Mouse (Mus musculus): ENCODE measurements around the gene Mcoln2. TPM values are rescaled to one million over a fixed set of nuclear protein-coding genes. Genes with fewer than 3 reads are reported as not detected.
A peak's percentile ranks its signal among the peaks of the same experiment; 100 is the strongest.

The Mcoln2 gene
- polyA plus RNA-seq, 1 experiment from 2014 or later, result 0.49 TPM

DNA sequence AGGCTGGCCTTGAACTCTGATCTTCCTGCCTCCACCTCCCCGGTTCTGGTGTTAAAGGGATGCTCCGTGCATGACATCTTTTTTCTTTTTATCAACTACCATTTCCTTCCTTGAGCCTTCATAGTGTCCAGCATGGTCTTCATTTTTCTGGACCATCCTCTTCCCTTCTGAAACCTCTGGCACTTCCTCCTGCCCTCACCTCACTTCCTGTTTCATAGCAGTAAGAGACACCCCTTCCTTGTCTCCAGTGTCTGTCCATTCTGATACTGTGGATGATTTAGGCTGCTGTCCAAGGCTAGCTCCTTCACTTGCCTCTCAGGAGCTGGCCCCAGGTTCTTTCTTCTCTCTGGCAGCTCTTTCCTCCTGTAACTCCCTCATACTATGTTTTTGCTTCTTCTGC lies 14.2 kb upstream of the Mcoln2 start:
- Histone ChIP-seq H3K4me1 (ENCODE audit: control insufficient read depth, insufficient read depth, low read length) (no peaks in the 10 kb centered on the region), H3K4me3 (ENCODE audit: low read depth, low read length) (no peak overlapping the region), H3K27ac (ENCODE audit: low read depth, low read length) (no peak overlapping the region), H3K9me3 (ENCODE audit: control insufficient read depth, low read length) (no peaks in the 10 kb centered on the region), H3K27me3 (ENCODE audit: control insufficient read depth, insufficient read depth, low read length) (no peaks in the 10 kb centered on the region), H3K36me3 (ENCODE audit: control insufficient read depth, insufficient read depth, low read length) (no peaks in the 10 kb centered on the region), H3K4me2 (ENCODE audit: low read depth) (no peak overlapping the region), H3K9ac (ENCODE audit: low read length) (no peak overlapping the region)
- DNase-seq (ENCODE audit: low spot score) (no peak), ATAC-seq (ENCODE audit: insufficient read depth, low FRiP score, low TSS enrichment) (no peak)
- 86% methylated on average over 2 of the region's 2 CpGs for WGBS

DNA sequence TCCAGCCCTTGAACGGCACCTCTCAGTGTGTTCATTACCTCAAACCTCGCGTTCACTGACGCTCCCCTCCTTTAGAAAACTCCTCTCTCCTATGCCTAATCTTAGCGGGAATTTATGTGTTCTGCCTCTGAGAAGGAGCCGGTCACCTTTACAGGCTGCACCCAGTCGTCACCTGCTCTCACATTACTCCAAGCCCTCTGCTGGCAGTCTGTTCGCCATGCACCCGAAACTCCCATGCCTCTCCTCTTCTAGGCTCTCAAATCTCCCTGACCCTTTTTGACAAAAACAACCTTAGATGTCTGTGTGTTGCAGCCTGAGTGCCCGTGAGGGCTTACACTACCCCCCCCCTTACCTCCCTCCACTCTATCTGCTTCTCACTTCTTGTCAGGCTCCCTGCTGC lies 13.2 kb upstream of the Mcoln2 start:
- Histone ChIP-seq H3K4me1 (ENCODE audit: control insufficient read depth, insufficient read depth, low read length) (no peaks in the 10 kb centered on the region), H3K4me2 (ENCODE audit: low read depth) (no peak overlapping the region), H3K36me3 (ENCODE audit: control insufficient read depth, insufficient read depth, low read length) (no peaks in the 10 kb centered on the region), H3K27me3 (ENCODE audit: control insufficient read depth, insufficient read depth, low read length) (no peaks in the 10 kb centered on the region), H3K9me3 (ENCODE audit: control insufficient read depth, low read length) (no peaks in the 10 kb centered on the region), H3K4me3 (ENCODE audit: low read depth, low read length) (no peak overlapping the region), H3K9ac (ENCODE audit: low read length) (no peak overlapping the region), H3K27ac (ENCODE audit: low read depth, low read length) (no peak overlapping the region)
- 34% methylated on average over 10 of the region's 10 CpGs for WGBS
- ATAC-seq (ENCODE audit: insufficient read depth, low FRiP score, low TSS enrichment) (no peak), DNase-seq (ENCODE audit: low spot score) (no peak)

DNA sequence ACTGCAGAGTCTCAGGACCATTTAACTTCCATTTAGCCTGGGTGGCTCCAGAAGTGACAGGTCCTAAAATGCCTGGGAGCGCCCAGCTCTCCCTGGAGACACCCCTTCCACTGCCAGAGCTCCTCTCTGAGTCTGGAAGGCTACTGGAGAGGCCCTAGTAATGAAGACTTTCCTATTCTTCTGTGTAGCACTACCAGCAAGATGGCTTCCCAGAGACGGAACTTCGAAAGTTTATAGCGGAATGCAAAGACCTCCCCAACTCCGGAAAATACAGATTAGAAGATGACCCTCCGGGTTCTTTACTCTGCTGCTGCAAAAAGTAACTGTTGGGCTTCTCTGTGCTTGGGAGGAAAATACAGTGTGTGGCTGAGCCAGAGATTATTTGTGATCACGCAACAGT lies 9.4 kb upstream of the Mcoln2 start:
- DNase-seq (ENCODE audit: low spot score) (no peak), ATAC-seq (ENCODE audit: insufficient read depth, low FRiP score, low TSS enrichment) (no peak)
- H3K4me1 ChIP-seq (ENCODE audit: control insufficient read depth, insufficient read depth, low read length), result no peaks in the 10 kb centered on the region
- H3K27ac ChIP-seq (ENCODE audit: low read depth, low read length), result no peak overlapping the region
- no peaks in the 10 kb centered on the region for H3K36me3 ChIP-seq (ENCODE audit: control insufficient read depth, insufficient read depth, low read length)
- H3K9ac ChIP-seq (ENCODE audit: low read length), result no peak overlapping the region
- H3K4me2 ChIP-seq (ENCODE audit: low read depth), result no peak overlapping the region
- H3K4me3 ChIP-seq (ENCODE audit: low read depth, low read length), result no peak overlapping the region
- WGBS, result 90% methylated on average over 7 of the region's 7 CpGs
- no peaks in the 10 kb centered on the region for H3K9me3 ChIP-seq (ENCODE audit: control insufficient read depth, low read length)
- no peaks in the 10 kb centered on the region for H3K27me3 ChIP-seq (ENCODE audit: control insufficient read depth, insufficient read depth, low read length)

DNA sequence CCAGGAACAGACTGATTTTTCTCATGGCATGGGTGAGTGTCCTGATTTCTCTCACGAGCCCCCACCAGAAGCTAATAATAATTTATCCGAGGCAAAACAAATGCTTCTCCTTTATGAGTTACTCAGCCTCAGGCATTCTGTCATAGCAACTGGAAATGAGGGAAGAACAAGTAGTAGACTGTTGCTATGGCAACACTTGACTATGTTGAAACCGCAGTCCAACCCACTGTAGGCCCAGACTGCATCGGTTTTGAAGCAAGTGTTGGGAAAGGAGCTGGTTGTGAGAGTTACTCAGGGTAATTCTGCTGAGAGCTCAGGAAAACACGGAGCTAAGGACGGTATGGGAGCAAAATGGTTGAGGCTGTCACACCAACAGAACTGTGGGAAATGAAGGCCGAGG lies 7.1 kb upstream of the Mcoln2 start:
- Histone ChIP-seq H3K9ac (ENCODE audit: low read length) (no peak overlapping the region), H3K4me2 (ENCODE audit: low read depth) (no peak overlapping the region), H3K36me3 (ENCODE audit: control insufficient read depth, insufficient read depth, low read length) (no peaks in the 10 kb centered on the region), H3K4me1 (ENCODE audit: control insufficient read depth, insufficient read depth, low read length) (no peaks in the 10 kb centered on the region), H3K4me3 (ENCODE audit: low read depth, low read length) (no peak overlapping the region), H3K27ac (ENCODE audit: low read depth, low read length) (no peak overlapping the region), H3K9me3 (ENCODE audit: control insufficient read depth, low read length) (no peaks in the 10 kb centered on the region), H3K27me3 (ENCODE audit: control insufficient read depth, insufficient read depth, low read length) (no peaks in the 10 kb centered on the region)
- DNase-seq (ENCODE audit: low spot score) (no peak), ATAC-seq (ENCODE audit: insufficient read depth, low FRiP score, low TSS enrichment) (no peak)
- 82% methylated on average over 7 of the region's 7 CpGs for WGBS

DNA sequence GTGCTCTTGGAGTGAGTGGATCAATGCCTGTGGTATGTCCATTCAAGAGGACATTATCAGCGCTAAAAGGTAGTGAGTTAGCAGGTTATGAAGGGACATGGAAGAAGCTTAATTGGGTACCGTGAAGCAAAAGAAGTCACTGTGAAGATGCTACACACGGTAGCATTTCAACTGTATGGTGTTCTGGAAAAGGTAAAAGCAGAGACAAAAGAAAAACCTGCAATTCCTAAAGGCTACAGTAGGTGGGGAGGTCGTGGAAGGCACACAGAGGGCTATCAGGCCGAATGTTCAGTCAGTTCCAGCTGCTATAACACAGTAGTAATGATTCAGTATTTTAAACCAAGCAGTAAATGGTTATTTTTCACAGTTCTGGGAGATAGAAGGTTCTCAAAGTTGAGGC lies 4.1 kb upstream of the Mcoln2 start:
- ATAC-seq (ENCODE audit: insufficient read depth, low FRiP score, low TSS enrichment), result no peak
- Histone ChIP-seq H3K9me3 (ENCODE audit: control insufficient read depth, low read length) (no peaks in the 10 kb centered on the region), H3K9ac (ENCODE audit: low read length) (no peak overlapping the region), H3K27me3 (ENCODE audit: control insufficient read depth, insufficient read depth, low read length) (0 out of 2 replicates have a peak, but pooled peaks cover 2% of the 10 kb centered on the region), H3K4me3 (ENCODE audit: low read depth, low read length) (no peak overlapping the region), H3K36me3 (ENCODE audit: control insufficient read depth, insufficient read depth, low read length) (no peaks in the 10 kb centered on the region), H3K4me2 (ENCODE audit: low read depth) (no peak overlapping the region), H3K27ac (ENCODE audit: low read depth, low read length) (no peak overlapping the region), H3K4me1 (ENCODE audit: control insufficient read depth, insufficient read depth, low read length) (peaks cover 5% of the 10 kb centered on the region; the same call in 1 of the 2 replicates)
- WGBS, result 62% methylated on average over 5 of the region's 5 CpGs
- DNase-seq (ENCODE audit: low spot score), result no peak

DNA sequence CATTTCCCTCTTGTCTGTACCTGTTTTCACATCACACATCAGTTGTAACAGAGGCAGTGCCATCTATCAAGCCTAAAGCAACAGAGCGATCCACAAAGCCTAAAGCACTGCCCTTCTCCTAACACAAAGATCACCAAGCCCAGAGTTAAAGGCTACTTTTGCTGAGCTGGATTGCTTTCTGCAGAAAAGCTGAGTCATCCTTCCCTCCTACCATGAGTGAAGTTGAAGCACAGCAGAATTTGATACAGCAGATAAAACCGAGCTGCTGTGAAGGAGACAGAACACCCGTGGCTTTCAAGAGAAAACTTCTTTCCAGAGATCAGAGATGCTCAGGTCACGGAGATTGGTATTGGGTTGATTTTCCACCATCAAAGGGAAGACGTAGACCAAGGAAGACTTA lies 3.5 kb upstream of the Mcoln2 start:
- Histone ChIP-seq H3K27me3 (ENCODE audit: control insufficient read depth, insufficient read depth, low read length) (peaks cover 3% of the 10 kb centered on the region; the same call in 1 of the 2 replicates), H3K4me2 (ENCODE audit: low read depth) (no peak overlapping the region), H3K4me1 (ENCODE audit: control insufficient read depth, insufficient read depth, low read length) (peaks cover 5% of the 10 kb centered on the region; the same call in 1 of the 2 replicates), H3K36me3 (ENCODE audit: control insufficient read depth, insufficient read depth, low read length) (no peaks in the 10 kb centered on the region), H3K9ac (ENCODE audit: low read length) (no peak overlapping the region), H3K9me3 (ENCODE audit: control insufficient read depth, low read length) (no peaks in the 10 kb centered on the region), H3K4me3 (ENCODE audit: low read depth, low read length) (no peak overlapping the region), H3K27ac (ENCODE audit: low read depth, low read length) (no peak overlapping the region)
- 76% methylated on average over 5 of the region's 5 CpGs for whole genome bisulfite sequencing
- DNase-seq (ENCODE audit: low spot score) (no peak), ATAC-seq (ENCODE audit: insufficient read depth, low FRiP score, low TSS enrichment) (no peak)

DNA sequence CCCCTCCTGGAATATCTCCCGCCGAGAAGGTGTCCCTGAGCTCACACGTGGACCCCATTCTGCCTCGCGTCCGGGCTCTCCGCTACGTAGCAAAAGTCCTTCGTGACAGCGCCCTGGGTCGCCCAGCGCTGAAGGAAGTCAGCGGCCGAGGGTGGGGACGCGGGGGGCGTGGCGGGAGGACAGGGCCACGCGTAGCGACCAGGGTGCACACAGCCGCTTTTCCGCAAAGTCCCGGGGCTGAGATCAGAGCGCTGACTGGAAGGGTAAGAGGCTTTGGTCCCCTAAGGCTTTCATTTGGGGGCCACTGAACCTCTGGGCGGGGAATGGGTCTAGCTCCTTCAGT lies 396 bp downstream of the Mcoln2 start:
- Histone ChIP-seq H3K9me3 (ENCODE audit: control insufficient read depth, low read length) (no peaks in the 10 kb centered on the region), H3K4me1 (ENCODE audit: control insufficient read depth, insufficient read depth, low read length) (peaks cover 10% of the 10 kb centered on the region; the same call in 1 of the 2 replicates), H3K4me2 (ENCODE audit: low read depth) (peak overlapping the region; percentile 61), H3K36me3 (ENCODE audit: control insufficient read depth, insufficient read depth, low read length) (no peaks in the 10 kb centered on the region), H3K27me3 (ENCODE audit: control insufficient read depth, insufficient read depth, low read length) (peaks cover 5% of the 10 kb centered on the region; the same call in 1 of the 2 replicates), H3K27ac (ENCODE audit: low read depth, low read length) (no peak overlapping the region), H3K4me3 (ENCODE audit: low read depth, low read length) (peak overlapping the region; percentile 39), H3K9ac (ENCODE audit: low read length) (no peak overlapping the region; the same call in 1 of the 2 replicates)
- no peak for ATAC-seq (ENCODE audit: insufficient read depth, low FRiP score, low TSS enrichment)
- under 1% methylated on average over 26 of the region's 26 CpGs for WGBS
- DNase-seq (ENCODE audit: low spot score), result peak; percentile 53

DNA sequence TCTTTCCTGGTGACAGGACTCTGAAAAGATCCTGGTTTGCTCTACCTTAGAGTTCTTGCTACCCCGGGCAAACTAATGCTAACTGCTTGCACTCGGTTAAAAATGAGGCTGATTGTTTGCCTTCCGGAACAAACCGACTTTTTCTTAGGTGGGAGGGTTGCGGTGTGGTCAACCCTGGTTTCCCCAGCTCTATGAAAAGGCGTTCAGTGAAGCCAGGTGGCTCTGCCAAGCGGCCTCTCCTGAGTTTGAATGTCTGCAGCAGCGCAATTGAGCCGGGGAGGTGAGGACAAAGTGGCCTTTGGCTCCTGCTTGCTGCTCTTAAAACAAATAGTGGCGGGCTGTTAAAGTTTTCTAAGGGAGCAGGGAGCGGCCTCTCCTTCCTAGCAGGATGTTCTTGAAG lies 927 bp downstream of the Mcoln2 start:
- no peaks in the 10 kb centered on the region for H3K9me3 ChIP-seq (ENCODE audit: control insufficient read depth, low read length)
- H3K9ac ChIP-seq (ENCODE audit: low read length), result no peak overlapping the region
- DNase-seq (ENCODE audit: low spot score), result no peak
- H3K4me1 ChIP-seq (ENCODE audit: control insufficient read depth, insufficient read depth, low read length), result peaks cover 10% of the 10 kb centered on the region; the same call in 1 of the 2 replicates
- H3K27me3 ChIP-seq (ENCODE audit: control insufficient read depth, insufficient read depth, low read length), result peaks cover 5% of the 10 kb centered on the region; the same call in 1 of the 2 replicates
- no peak overlapping the region for H3K4me3 ChIP-seq (ENCODE audit: low read depth, low read length)
- 17% methylated on average over 11 of the region's 11 CpGs for WGBS
- H3K27ac ChIP-seq (ENCODE audit: low read depth, low read length), result no peak overlapping the region
- no peaks in the 10 kb centered on the region for H3K36me3 ChIP-seq (ENCODE audit: control insufficient read depth, insufficient read depth, low read length)
- peak overlapping the region; percentile 61 for H3K4me2 ChIP-seq (ENCODE audit: low read depth)
- ATAC-seq (ENCODE audit: insufficient read depth, low FRiP score, low TSS enrichment), result no peak

DNA sequence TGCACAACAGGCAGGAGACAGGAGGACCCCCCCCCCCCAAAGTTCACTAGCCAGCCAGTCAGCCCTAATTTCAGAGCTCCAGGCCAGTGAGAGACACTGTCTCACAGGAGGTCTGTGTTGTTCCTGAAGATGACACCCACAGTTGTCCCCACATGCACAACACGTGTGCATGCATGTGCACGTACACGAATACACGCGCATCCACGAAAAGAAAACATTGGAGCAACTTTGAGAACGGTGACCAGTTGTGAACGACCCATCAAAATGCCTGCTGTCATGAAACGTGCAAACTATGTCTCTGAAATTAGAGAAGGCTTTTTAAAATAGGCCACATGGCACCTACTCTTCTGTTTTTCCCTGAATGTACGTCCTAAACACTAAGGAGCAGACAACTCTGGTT lies 1.7 kb downstream of the Mcoln2 start:
- no peak overlapping the region for H3K27ac ChIP-seq (ENCODE audit: low read depth, low read length)
- H3K4me1 ChIP-seq (ENCODE audit: control insufficient read depth, insufficient read depth, low read length), result peaks cover 10% of the 10 kb centered on the region; the same call in 1 of the 2 replicates
- no peak overlapping the region for H3K4me2 ChIP-seq (ENCODE audit: low read depth)
- peaks cover 5% of the 10 kb centered on the region; the same call in 1 of the 2 replicates for H3K27me3 ChIP-seq (ENCODE audit: control insufficient read depth, insufficient read depth, low read length)
- no peaks in the 10 kb centered on the region for H3K9me3 ChIP-seq (ENCODE audit: control insufficient read depth, low read length)
- WGBS, result 90% methylated on average over 10 of the region's 10 CpGs
- DNase-seq (ENCODE audit: low spot score) (no peak), ATAC-seq (ENCODE audit: insufficient read depth, low FRiP score, low TSS enrichment) (no peak)
- no peak overlapping the region for H3K9ac ChIP-seq (ENCODE audit: low read length)
- H3K4me3 ChIP-seq (ENCODE audit: low read depth, low read length), result no peak overlapping the region
- no peaks in the 10 kb centered on the region for H3K36me3 ChIP-seq (ENCODE audit: control insufficient read depth, insufficient read depth, low read length)

Data from neural tube, embryonic 11.5 days (tissue).